Mouse (Mus musculus) hindbrain, embryonic 14.5 days (tissue): Measurements from ENCODE around the gene Gm10447. TPM values are rescaled to one million over a fixed set of nuclear protein-coding genes. Genes with fewer than 3 reads are reported as not detected.

Experiments used
- ATAC-seq: fragments of 200-750 bp; cut with Nextera tagmentation; 2 replicates; pipeline ENCODE4 v1.8.0; 2017; ENCODE audit warnings: moderate number of reproducible peaks, mild to moderate bottlenecking, moderate TSS enrichment, moderate library complexity; ENCODE audit not compliant: low FRiP score
- DNase-seq: peaks from one replicate; pipeline ENCODE4 v3.0.0-alpha.2; 2015; ENCODE audit warnings: low spot score
- H3K27ac ChIP-seq: fragments of 300-500 bp; sonication (generic); 2 replicates; pipeline ENCODE4 v1.5.1; 2014; ENCODE audit warnings: mild to moderate bottlenecking, moderate library complexity
- H3K27me3 ChIP-seq: fragments of 300-500 bp; sonication (generic); 2 replicates; pipeline ENCODE4 v1.6.1; 2014; ENCODE audit warnings: mild to moderate bottlenecking, low read length, mixed read lengths; ENCODE audit not compliant: control insufficient read depth, insufficient read depth
- H3K36me3 ChIP-seq: fragments of 300-500 bp; sonication (generic); replicated peaks from 2 replicates; pipeline ENCODE4 v1.6.1; 2014; ENCODE audit not compliant: control insufficient read depth, insufficient read depth
- H3K4me1 ChIP-seq: fragments of 300-500 bp; sonication (generic); replicated peaks from 2 replicates; pipeline ENCODE4 v1.6.1; 2014; ENCODE audit warnings: antibody characterized with exemption, low read length, mixed read lengths; ENCODE audit not compliant: control insufficient read depth, insufficient read depth
- H3K4me2 ChIP-seq: fragments of 300-500 bp; sonication (generic); replicated peaks from 2 replicates; pipeline ENCODE4 v1.6.1; 2014; ENCODE audit warnings: mild to moderate bottlenecking, moderate library complexity
- H3K4me3 ChIP-seq: fragments of 300-500 bp; sonication (generic); replicated peaks from 2 replicates; pipeline ENCODE4 v1.5.1; 2014; ENCODE audit warnings: mild to moderate bottlenecking, low read length
- H3K9ac ChIP-seq: fragments of 300-500 bp; sonication (generic); 2 replicates; pipeline ENCODE4 v1.6.1; 2014
- H3K9me3 ChIP-seq: fragments of 300-500 bp; sonication (generic); 2 replicates; pipeline ENCODE4 v1.6.1; 2016; ENCODE audit warnings: low read length; ENCODE audit not compliant: control insufficient read depth
- WGBS: fragments of 180-500 bp; shearing (Covaris S2); extraction: QIAGEN DNeasy Blood & Tissue Kit; methylation state at CpG from one replicate; pipeline ENCODE4 v1.1.7; 2014; 5-methylcytosine and 5-hydroxymethylcytosine counted together
- polyA plus RNA-seq: library from polyadenylated mRNA; unstranded; fragments of >200 nt; fragmentation: Nextera tagmentation; extraction: Ambion mirVana; gene quantifications from 2 replicates; pipeline ENCODE4 v1.2.1, GENCODE M21; 2014

Gene Gm10447
- polyA plus RNA-seq, 1 experiment from 2014 or later: 0.11 TPM

DNA sequence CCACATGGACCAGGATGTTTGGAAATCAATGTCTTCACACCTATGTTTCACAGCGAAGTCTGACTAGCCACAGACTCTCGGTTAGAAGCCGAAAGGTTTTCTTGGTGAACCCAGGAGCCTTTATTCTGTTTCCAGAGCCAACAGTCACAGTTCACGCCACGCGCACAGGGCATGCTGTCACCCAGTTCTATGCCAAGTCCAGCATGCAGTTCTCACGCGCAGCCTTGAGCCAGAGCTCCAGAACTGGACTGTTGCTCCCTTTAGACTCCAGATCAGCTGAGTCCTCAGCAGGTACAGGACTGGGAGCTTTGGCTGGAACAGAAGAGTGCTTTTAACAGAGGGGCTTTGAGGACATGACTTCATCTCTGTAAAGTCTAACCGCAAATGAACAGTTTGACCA is 4.5 kb downstream of the Gm10447 start:
- DNase-seq (no peak), ATAC-seq (no peak)
- Histone ChIP-seq H3K4me3 (no peak overlapping the region), H3K27me3 (peaks cover 24% of the 10 kb centered on the region), H3K27ac (no peak overlapping the region), H3K36me3 (no peaks in the 10 kb centered on the region), H3K9me3 (no peaks in the 10 kb centered on the region), H3K4me1 (peaks cover 3% of the 10 kb centered on the region; the same call in 1 of the 2 replicates), H3K9ac (no peak overlapping the region), H3K4me2 (no peak overlapping the region)
- 96% methylated on average over 9 of the region's 9 CpGs for WGBS

DNA sequence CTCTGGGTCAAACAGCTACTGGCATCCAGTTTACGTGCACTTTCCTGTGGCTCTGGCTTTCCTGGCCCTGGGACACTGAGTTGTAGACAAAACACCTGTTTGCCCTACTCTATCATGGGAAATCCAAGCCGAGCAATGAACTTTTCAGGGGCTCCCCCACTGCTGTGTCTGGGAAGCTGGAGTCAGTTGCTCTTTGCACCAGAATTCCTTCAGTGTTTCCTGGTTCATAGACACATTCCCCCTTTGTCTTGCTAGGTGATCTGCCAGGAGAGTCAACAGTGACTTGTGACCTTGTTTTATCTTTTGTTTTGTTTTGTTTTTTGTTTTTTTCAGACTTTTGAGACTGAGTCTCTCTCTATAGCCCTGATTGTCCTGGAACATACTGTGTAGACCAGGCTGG is 5.5 kb downstream of the Gm10447 start:
- Histone ChIP-seq H3K36me3 (no peaks in the 10 kb centered on the region), H3K4me1 (no peaks in the 10 kb centered on the region), H3K27ac (no peak overlapping the region), H3K4me3 (no peak overlapping the region), H3K9ac (no peak overlapping the region), H3K9me3 (no peaks in the 10 kb centered on the region), H3K4me2 (no peak overlapping the region), H3K27me3 (peaks cover 15% of the 10 kb centered on the region)
- ATAC-seq (no peak), DNase-seq (no peak)
- WGBS: 72% methylated on average over 2 of the region's 2 CpGs

DNA sequence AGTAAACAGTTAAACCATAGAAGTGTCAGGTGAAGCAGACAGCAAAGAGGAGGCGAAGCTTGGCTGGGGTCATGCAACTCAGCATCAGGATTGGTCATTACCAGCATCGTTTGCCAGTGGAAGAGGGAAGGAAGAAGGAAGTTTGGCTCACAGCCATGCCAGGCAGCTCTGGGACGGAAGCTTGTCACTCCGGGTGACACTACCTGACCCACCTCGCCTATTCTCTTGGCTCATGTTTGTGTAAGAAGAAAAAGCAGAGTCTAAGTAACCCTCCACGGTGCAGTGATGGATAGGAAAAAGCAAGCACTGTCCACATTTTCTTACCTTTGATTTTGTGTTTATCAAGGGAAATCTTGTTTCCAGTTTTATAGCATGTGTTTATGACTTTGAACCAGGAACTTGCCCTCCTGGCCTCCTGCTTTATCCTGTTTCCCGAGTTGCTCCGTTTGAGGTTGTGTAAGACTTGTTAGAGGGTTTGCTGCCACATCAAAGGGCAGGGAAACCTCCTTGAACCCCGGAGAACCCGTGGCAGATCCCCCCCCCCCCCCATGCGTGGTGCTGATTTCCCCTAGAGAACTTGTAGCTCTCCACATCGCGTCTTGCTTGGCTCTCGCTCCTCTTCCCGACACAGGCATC is 6.7 kb downstream of the Gm10447 start:
- DNase-seq (no peak), ATAC-seq (no peak)
- Histone ChIP-seq H3K27me3 (0 out of 2 replicates have a peak, but pooled peaks cover 4% of the 10 kb centered on the region), H3K36me3 (no peaks in the 10 kb centered on the region), H3K4me1 (no peaks in the 10 kb centered on the region), H3K4me2 (no peak overlapping the region), H3K9me3 (no peaks in the 10 kb centered on the region), H3K4me3 (no peak overlapping the region), H3K9ac (no peak overlapping the region), H3K27ac (no peak overlapping the region)
- WGBS: 69% methylated on average over 15 of the region's 15 CpGs

DNA sequence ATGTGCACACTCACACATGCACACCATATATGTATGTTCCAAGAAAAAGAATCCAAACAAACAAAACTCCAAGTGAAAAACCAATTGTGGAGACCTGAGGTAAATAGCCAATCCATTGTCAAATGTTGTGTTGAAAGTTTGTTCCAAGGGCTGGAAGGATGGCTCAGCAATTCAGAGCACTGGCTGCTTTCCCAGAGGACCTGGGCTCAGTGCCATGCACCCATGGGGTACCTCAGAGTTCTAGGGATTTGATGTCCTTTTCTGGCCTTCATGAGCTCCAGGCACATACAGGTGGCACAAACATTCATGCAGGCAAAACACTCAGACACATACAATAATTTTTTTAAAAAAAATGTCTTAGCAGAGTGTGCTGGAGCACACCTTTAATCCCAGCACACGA is 8.4 kb downstream of the Gm10447 start:
- no peaks in the 10 kb centered on the region for H3K36me3 ChIP-seq
- H3K4me1 ChIP-seq: no peaks in the 10 kb centered on the region
- H3K27me3 ChIP-seq: no peaks in the 10 kb centered on the region
- WGBS: 92% methylated on average over 1 of the region's 1 CpGs
- H3K9me3 ChIP-seq: no peaks in the 10 kb centered on the region
- DNase-seq: no peak
- H3K27ac ChIP-seq: no peak overlapping the region
- H3K4me2 ChIP-seq: no peak overlapping the region
- H3K4me3 ChIP-seq: no peak overlapping the region
- ATAC-seq: no peak
- no peak overlapping the region for H3K9ac ChIP-seq

DNA sequence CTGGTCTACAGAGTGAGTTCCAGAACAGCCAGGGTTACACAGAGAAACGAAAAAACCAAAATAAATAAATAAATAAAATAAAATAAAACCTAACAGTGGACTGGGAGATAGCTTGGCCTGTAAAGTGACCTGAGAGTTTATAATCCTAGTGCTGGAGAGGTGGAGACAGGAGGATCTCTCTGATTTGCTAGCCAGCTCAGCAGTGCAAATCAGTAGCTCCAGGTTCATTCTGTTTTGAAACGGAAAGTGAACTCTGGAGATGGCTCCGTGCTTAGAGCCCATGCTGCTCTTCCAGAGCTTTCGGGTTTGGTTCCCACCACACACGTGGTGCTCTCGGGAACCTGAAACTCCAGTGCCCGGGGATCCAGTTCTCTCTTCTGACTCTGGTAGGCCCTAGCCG is 8.9 kb downstream of the Gm10447 start:
- DNase-seq: no peak
- Histone ChIP-seq H3K4me2 (no peak overlapping the region), H3K9me3 (no peaks in the 10 kb centered on the region), H3K4me1 (no peaks in the 10 kb centered on the region), H3K9ac (no peak overlapping the region), H3K4me3 (no peak overlapping the region), H3K36me3 (no peaks in the 10 kb centered on the region), H3K27me3 (no peaks in the 10 kb centered on the region), H3K27ac (no peak overlapping the region)
- ATAC-seq: no peak
- 87% methylated on average over 8 of the region's 8 CpGs for WGBS

DNA sequence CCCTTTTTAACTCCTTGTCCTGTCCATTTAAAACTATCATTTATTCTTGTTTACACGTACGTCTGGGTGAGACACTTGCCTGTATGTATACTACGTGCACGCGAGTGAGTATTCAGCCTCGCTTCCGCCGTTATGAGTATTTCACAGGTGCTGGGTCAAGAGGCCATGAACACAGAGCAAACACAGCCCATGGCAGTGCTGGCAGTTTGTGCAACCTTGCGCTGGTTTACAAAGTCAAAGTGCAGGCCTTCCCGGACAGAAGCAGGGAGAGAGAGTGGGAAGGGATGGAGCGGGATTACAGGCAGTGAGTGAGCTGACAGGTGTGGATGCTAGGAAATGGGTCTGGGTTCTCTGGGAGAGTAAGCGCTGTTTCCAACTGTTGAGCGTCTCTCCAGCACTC is 10.7 kb downstream of the Gm10447 start:
- Histone ChIP-seq H3K27me3 (no peaks in the 10 kb centered on the region), H3K4me1 (no peaks in the 10 kb centered on the region), H3K27ac (no peak overlapping the region), H3K4me3 (no peak overlapping the region), H3K36me3 (no peaks in the 10 kb centered on the region), H3K9ac (no peak overlapping the region), H3K9me3 (no peaks in the 10 kb centered on the region), H3K4me2 (no peak overlapping the region)
- DNase-seq (no peak), ATAC-seq (no peak)
- 87% methylated on average over 13 of the region's 13 CpGs for WGBS

DNA sequence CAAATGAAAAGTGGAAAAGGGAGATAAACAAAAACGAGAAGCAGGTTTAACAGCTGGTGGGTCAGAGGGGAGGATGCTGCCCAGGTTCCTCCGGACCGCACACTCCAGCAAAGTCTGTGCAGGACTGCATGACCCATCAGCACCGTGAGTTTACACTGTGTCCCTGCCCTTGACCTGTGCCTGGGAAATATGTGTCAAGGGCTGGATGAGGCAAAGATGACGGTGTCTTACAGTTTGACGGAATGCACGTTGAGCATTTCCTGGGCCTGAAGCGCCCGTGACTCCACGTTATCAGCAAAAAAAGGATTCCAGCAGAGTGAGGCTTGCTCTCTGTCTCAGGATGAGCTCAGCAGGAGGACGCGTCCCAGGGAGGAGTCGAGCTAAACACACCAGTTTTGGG is 11.3 kb downstream of the Gm10447 start:
- Histone ChIP-seq H3K4me2 (no peak overlapping the region), H3K27ac (no peak overlapping the region), H3K9ac (no peak overlapping the region), H3K36me3 (no peaks in the 10 kb centered on the region), H3K4me3 (no peak overlapping the region), H3K9me3 (no peaks in the 10 kb centered on the region), H3K4me1 (no peaks in the 10 kb centered on the region), H3K27me3 (no peaks in the 10 kb centered on the region)
- 59% methylated on average over 13 of the region's 13 CpGs for WGBS
- DNase-seq (no peak), ATAC-seq (no peak)

DNA sequence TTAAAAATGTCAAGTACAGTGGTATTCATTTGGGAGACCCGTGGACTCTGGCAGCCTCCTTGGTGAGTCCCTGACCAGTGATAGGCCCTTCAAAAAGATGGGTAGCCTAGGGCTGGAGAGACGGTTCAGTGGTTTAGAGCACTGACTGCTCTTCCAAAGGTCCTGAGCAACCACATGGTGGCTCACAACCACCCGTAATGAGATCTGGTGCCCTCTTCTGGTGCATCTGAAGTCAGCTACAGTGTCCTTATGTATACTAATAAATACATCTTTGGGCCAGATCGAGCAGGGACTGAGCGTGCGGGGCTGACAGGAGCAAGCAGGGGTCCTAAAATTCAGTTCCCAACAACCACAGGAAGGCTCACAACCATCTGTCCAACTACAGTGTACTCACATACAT is 13.0 kb downstream of the Gm10447 start:
- no peak overlapping the region for H3K4me2 ChIP-seq
- H3K27ac ChIP-seq: no peak overlapping the region
- H3K9me3 ChIP-seq: no peaks in the 10 kb centered on the region
- no peak for DNase-seq
- H3K4me1 ChIP-seq: no peaks in the 10 kb centered on the region
- WGBS: 33% methylated on average over 6 of the region's 6 CpGs
- H3K27me3 ChIP-seq: no peaks in the 10 kb centered on the region
- no peak for ATAC-seq
- no peak overlapping the region for H3K4me3 ChIP-seq
- H3K9ac ChIP-seq: no peak overlapping the region
- no peaks in the 10 kb centered on the region for H3K36me3 ChIP-seq

DNA sequence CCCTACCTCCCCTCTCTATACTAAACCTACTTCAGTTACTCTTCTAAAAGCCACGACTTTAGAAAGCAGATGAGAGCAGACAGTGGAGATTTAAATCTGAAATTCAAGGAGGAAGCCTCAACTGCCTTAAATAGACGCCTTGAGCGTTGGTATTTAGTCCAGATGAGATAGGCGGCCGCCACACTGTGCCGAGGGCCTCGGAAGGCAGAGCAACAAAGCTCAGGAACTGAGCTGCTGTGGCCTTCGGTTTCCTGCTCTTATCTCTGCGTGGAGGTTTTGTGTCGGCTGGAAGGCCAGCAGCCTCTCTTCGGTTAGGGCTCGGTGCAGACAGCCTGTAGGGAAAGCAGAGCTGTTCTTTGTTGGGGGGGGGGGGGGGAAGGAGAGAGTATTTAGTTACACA is 15.0 kb downstream of the Gm10447 start:
- ATAC-seq (no peak), DNase-seq (no peak)
- no peak overlapping the region for H3K4me2 ChIP-seq
- H3K27ac ChIP-seq: no peak overlapping the region
- H3K4me3 ChIP-seq: no peak overlapping the region
- H3K4me1 ChIP-seq: no peaks in the 10 kb centered on the region
- no peaks in the 10 kb centered on the region for H3K27me3 ChIP-seq
- no peak overlapping the region for H3K9ac ChIP-seq
- H3K9me3 ChIP-seq: no peaks in the 10 kb centered on the region
- 60% methylated on average over 12 of the region's 12 CpGs for WGBS
- H3K36me3 ChIP-seq: no peaks in the 10 kb centered on the region

DNA sequence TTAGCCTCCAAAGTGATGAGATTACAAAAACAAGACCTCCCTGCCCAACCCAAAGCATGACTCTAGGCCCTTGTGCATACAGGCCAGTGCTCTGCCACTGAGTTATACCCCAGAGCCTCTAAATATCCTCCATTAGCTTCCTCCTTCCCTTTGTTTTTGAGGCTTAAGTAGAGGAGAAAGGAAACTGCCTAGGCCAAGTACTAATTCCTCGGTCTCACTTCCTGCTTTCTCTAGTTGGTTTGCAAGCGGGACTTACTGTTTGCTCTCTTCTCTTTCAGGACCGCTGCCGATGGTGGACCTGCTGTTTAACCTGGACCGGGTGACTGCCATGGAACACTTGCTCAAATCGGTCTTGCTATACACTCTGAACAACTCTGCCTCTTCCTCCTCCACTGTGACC is 20.6 kb downstream of the Gm10447 start:
- H3K36me3 ChIP-seq: no peaks in the 10 kb centered on the region
- H3K9me3 ChIP-seq: no peaks in the 10 kb centered on the region
- H3K4me3 ChIP-seq: no peak overlapping the region
- DNase-seq (no peak), ATAC-seq (no peak)
- H3K27me3 ChIP-seq: no peaks in the 10 kb centered on the region
- H3K4me2 ChIP-seq: no peak overlapping the region
- 92% methylated on average over 6 of the region's 6 CpGs for WGBS
- H3K4me1 ChIP-seq: peaks cover 3% of the 10 kb centered on the region; the same call in 1 of the 2 replicates
- no peak overlapping the region for H3K9ac ChIP-seq
- H3K27ac ChIP-seq: no peak overlapping the region
